Mouse (Mus musculus) frontal cortex, adult (tissue): Measurements from ENCODE around the gene Txndc5.

ENCODE experiments used
- ATAC-seq: cut with Nextera tagmentation; 2 replicates; pipeline ENCODE4 v1.9.2; 2017; ENCODE audit warnings: mild to moderate bottlenecking, moderate library complexity, mixed read lengths; ENCODE audit not compliant: low TSS enrichment

The Txndc5 gene

GRCm38 (mm10) chr13:38528687-38529294, at the start of gene Txndc5:
Gene Txndc5, minus strand, starts transcription at chr13:38528824.
- ATAC-seq = no peak

- ATAC-seq = no peak
Measured at GRCm38 (mm10) chr13:38574668-38575067, 46.0 kb upstream of the Txndc5 start.

GRCm38 (mm10) chr13:38573281-38573680, 44.7 kb upstream of the Txndc5 start:
- no peak for ATAC-seq

- ATAC-seq = peak; percentile 85
Measured at GRCm38 (mm10) chr13:38565245-38565644, 36.6 kb upstream of the Txndc5 start.

- ATAC-seq = no peak
Measured at GRCm38 (mm10) chr13:38554611-38555010, 26.0 kb upstream of the Txndc5 start.

GRCm38 (mm10) chr13:38554210-38554609, 25.6 kb upstream of the Txndc5 start:
- no peak for ATAC-seq

- ATAC-seq = no peak
Measured at GRCm38 (mm10) chr13:38548681-38549080, 20.1 kb upstream of the Txndc5 start.

GRCm38 (mm10) chr13:38547717-38548116, 19.1 kb upstream of the Txndc5 start:
- no peak for ATAC-seq

- no peak for ATAC-seq
Measured at GRCm38 (mm10) chr13:38546754-38547153, 18.1 kb upstream of the Txndc5 start.

GRCm38 (mm10) chr13:38545460-38545859, 16.8 kb upstream of the Txndc5 start:
- ATAC-seq = no peak

- ATAC-seq = no peak
Measured at GRCm38 (mm10) chr13:38544769-38545445, 16.3 kb upstream of the Txndc5 start.

- no peak for ATAC-seq
Measured at GRCm38 (mm10) chr13:38543455-38544125, 15.0 kb upstream of the Txndc5 start.

GRCm38 (mm10) chr13:38539192-38539900, 10.7 kb upstream of the Txndc5 start:
- ATAC-seq = no peak

- no peak for ATAC-seq
Measured at GRCm38 (mm10) chr13:38537521-38537920, 8.9 kb upstream of the Txndc5 start.

- ATAC-seq = no peak
Measured at GRCm38 (mm10) chr13:38534731-38535130, 6.1 kb upstream of the Txndc5 start.

- no peak for ATAC-seq
Measured at GRCm38 (mm10) chr13:38534016-38534415, 5.4 kb upstream of the Txndc5 start.

- ATAC-seq = no peak
Measured at GRCm38 (mm10) chr13:38533461-38533860, 4.8 kb upstream of the Txndc5 start.

- ATAC-seq = no peak
Measured at GRCm38 (mm10) chr13:38531498-38531897, 2.9 kb upstream of the Txndc5 start.

- ATAC-seq = no peak
Measured at GRCm38 (mm10) chr13:38529576-38529975, 952 bp upstream of the Txndc5 start.

GRCm38 (mm10) chr13:38527797-38528650, 600 bp downstream of the Txndc5 start:
- ATAC-seq = peak; percentile 85

GRCm38 (mm10) chr13:38527041-38527796, 1.4 kb downstream of the Txndc5 start:
- peak; percentile 36 for ATAC-seq
